In the genomic region with DNA sequence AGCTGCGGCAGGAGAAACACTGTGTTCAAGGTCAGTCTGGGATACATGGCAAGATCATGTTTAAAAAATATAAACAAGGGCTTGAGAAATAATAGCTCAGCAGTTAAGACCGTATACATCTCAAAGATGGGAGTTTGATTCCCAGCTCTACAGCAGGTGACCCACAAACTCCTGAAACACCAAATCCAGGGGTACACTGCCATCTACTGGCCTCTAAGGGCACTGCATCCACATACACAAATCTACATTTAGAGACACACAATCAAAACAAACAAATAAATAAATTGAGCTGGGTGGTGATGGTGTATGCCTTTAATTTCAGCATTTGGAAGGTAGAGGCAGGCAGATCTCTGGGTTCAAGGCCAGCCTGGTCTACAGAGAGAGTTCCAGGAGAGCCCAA, we compare ENCODE assay signal across 8 mouse cellular contexts. TPM values are rescaled to one million over a fixed set of nuclear protein-coding genes. Genes with fewer than 3 reads are reported as not detected.
DNase-seq lines count a peak whose midpoint lies in the region; ATAC-seq and TF ChIP-seq lines count a peak whose summit lies in the region.

No protein-coding gene starts in this region.

- peak; percentile 75 for ATAC-seq in megakaryocyte progenitor cell, adult 5-6 weeks (replicated peaks; ENCODE audit: poor library complexity)

- no peak overlapping the region for H3K27ac ChIP-seq in gastrocnemius, adult 2 months

- peak; percentile 76 for TF ChIP-seq CTCF in gastrocnemius, adult 2 months (IDR thresholded peaks at IDR 0.05)

- H3K4me3 ChIP-seq in gastrocnemius, adult 2 months, result no peak overlapping the region

- intact Hi-C loops in gastrocnemius, adult 2 months (cut with DNase I), result loop anchor here (1.0 kb wide), 1 partner anchor 242 kb away; no protein-coding TSS in a partner anchor
- intact Hi-C loops in left cerebral cortex, postnatal 10 days (cut with DNase I), result no loop called here

- DNase-seq in gastrocnemius, adult 2 months, result peak; percentile 24
- no peak for DNase-seq in gastrocnemius, postnatal 10 days
- peak; percentile 68 to 70 for DNase-seq in B cell, adult 2 months
- DNase-seq in WW6 (ENCODE audit: low read depth, low spot score), result peak; percentile 33
- no peak for DNase-seq in ovary, adult 18-20 months (ENCODE audit: low spot score)
- no peak for DNase-seq in left cerebral cortex, postnatal 10 days (ENCODE audit: extremely low spot score in 1 of 2, low spot score in 2 of 2)
- no peak for DNase-seq in urinary bladder, postnatal 25 days (ENCODE audit: low spot score)

RNA-seq across cellular contexts. Expression of a gene that starts 32.7 kb away (rescaled TPM):
- 10 to 100 TPM; 47.0 to 54.5 TPM for total RNA-seq in gastrocnemius, adult 2 months (2021)
- total RNA-seq in gastrocnemius, postnatal 10 days (2021), result 10 to 100 TPM; 35.2 to 39.0 TPM
- total RNA-seq in megakaryocyte progenitor cell, adult 5-6 weeks (2015), result 30.2 and 33.2 TPM in 2 replicates
- 54.6 and 61.9 TPM in 2 replicates for total RNA-seq in megakaryocyte progenitor cell, adult 5-6 weeks (2017)
- 10 to 100 TPM; 46.1 to 47.0 TPM for total RNA-seq in left cerebral cortex, postnatal 10 days (2021)

RNA-seq across cellular contexts. Expression of a gene that starts 39.2 kb away (rescaled TPM):
- total RNA-seq in gastrocnemius, adult 2 months (2021), result 10 to 100 TPM; 24.0 to 24.1 TPM
- 10 to 100 TPM; 22.7 to 25.4 TPM for total RNA-seq in gastrocnemius, postnatal 10 days (2021)
- 48.6 and 48.9 TPM in 2 replicates for total RNA-seq in megakaryocyte progenitor cell, adult 5-6 weeks (2015)
- 38.6 and 45.9 TPM in 2 replicates for total RNA-seq in megakaryocyte progenitor cell, adult 5-6 weeks (2017)
- 10 to 100 TPM; 23.8 to 27.6 TPM for total RNA-seq in left cerebral cortex, postnatal 10 days (2021)

RNA-seq across cellular contexts. Expression of a gene that starts 45.8 kb away (rescaled TPM):
- 1 to 10 TPM; 5.9 to 6.2 TPM for total RNA-seq in gastrocnemius, adult 2 months (2021)
- total RNA-seq in gastrocnemius, postnatal 10 days (2021), result 10 to 100 TPM in 1 of 2 experiments, 1 to 10 TPM in 1; 9.7 to 12.1 TPM
- total RNA-seq in megakaryocyte progenitor cell, adult 5-6 weeks (2015), result 27.3 and 38.6 TPM in 2 replicates
- total RNA-seq in megakaryocyte progenitor cell, adult 5-6 weeks (2017), result 48.3 and 48.9 TPM in 2 replicates
- total RNA-seq in left cerebral cortex, postnatal 10 days (2021), result 10 to 100 TPM; 36.6 to 41.6 TPM

Comparison
In these comparisons a context has a peak if more than half of its experiments do, and no peak if none do; other contexts are left out.
1. DNase-seq: peak in gastrocnemius, adult 2 months (single experiment), B cell, adult 2 months (2 of 2) and WW6 (single experiment); none in gastrocnemius, postnatal 10 days (single experiment), ovary, adult 18-20 months (single experiment), left cerebral cortex, postnatal 10 days (0 of 2) and urinary bladder, postnatal 25 days (single experiment).